Mouse (Mus musculus): ENCODE measurements around the gene Rbm20.

Rbm20 gene

DNA sequence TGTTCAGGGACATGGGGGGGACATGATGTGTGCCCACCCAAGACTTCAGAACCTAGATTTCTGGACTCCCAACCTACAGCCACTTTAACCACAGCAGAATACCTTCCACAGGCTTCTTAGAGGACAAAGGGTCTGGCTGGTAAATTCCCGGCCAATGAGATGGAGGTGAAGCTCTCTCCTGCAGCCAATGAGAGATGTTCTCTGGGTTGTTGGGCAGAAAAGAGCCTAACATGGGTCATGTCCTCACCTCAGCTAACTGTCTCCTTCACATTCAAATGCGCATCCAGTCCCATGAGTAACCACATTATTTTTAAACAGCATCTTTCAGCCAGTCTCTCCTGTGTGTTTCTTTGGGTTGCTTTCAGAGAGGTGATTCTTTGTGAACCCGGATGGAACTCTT lies 5.7 kb upstream of the Rbm20 start:
- no peak for DNase-seq (ENCODE audit: low read depth, low spot score)

GRCm38 (mm10) chr19:53674131-53674925 lies 2.8 kb upstream of the Rbm20 start:
- DNase-seq (ENCODE audit: low read depth, low spot score) = no peak

DNA sequence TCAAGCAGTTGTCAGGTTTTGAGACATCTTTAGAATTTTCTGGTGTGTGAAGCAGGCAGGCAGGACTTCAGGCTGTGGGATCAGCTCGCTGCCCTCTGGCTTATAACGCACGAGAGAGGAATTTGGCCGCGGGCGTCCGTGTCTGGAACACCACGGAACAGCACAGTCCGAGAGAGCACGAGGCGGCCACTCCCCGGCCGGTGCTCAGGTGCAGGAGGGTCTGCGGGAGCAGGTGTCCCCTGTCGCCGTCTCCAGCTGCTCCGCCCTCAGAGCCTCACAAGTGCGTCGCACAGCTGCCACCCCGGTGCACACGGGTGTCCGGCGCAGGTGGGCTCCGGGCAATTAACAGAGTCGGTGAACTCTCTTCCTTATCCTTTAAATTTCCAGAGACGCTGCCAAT lies 878 bp upstream of the Rbm20 start:
- DNase-seq (ENCODE audit: low read depth, low spot score) = no peak

DNA sequence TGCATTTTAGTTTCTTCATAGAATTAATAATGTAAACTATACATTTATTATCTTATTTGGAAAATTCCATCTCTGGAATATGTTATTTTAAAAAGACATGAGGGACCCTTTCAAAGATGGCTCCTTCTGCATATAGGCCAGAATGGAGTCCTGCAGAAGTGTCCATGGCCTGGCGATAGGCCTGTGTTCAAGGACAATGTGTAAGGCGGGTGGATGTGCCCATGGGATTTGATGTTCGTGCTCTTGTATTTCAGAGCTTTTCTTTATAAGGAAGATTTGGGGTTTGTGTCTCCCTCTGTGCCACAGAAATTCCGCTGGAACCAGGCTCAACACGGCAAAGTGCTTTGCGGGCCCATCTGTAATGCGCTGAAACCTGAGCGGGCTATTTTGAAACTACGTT lies 2.1 kb downstream of the Rbm20 start:
- DNase-seq (ENCODE audit: low read depth, low spot score) = no peak

- DNase-seq (ENCODE audit: low read depth, low spot score) = no peak
Measured at GRCm38 (mm10) chr19:53679981-53680380, 2.9 kb downstream of the Rbm20 start.

DNA sequence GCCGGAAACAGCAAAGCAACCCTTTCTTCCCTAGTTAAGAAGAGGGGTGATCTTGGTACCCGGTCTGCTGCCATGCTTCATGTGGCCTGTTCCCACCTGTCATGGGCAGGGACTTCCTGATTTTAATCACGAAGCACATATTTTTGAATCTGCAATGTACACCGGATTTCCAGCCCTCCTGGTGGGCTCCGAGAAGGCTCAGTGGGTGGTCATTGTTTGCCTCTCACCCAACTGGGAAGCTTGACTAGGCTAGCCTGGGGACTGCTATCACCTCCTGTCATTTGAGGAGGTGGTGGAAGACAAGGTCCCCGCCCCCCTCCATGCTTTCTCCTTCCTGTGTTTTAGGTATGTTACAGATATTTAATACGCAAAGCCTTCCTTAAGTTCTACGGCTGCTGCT lies 5.3 kb downstream of the Rbm20 start:
- no peak for DNase-seq (ENCODE audit: low read depth, low spot score)

DNA sequence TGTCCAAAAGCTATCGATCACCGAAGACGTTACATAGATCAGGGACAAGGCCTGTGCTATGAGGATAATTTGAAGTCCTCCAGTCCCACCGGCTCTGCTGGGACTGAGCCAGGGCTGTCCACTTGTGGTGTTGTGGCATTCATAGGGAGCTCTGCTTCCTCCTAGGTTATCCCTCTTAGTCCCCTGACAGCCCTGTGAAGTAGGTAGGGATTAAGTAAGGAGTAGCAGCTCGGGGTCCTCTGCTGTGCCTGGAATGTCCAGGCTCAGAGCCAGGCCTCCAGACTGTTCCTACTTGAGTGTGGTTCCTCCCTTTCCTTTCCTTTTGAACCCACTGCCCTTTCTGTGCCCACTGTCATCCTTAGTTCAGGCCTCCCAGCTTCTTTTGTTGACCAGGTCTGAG lies 10.5 kb downstream of the Rbm20 start:
- no peak for DNase-seq (ENCODE audit: low read depth, low spot score)

DNA sequence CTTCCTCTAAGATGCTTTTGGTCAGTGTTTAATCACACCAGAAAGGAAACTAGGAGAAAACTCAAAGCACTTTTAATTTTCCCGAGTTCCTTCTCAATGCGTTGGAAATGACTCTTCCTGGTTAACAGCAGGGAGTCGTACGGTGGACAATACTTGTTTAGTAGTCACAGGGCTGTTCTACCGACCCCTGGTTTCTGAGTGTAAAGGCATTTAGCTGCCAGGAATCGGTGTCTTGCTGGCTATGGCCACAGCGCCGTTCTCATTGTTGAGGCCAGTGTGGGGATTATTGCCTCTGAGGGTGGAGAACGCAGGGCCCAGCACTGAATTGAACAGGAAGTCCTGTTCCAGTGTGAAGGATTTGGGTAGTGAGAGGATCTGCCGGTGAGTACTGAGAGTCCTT lies 13.7 kb downstream of the Rbm20 start:
- no peak for DNase-seq (ENCODE audit: low read depth, low spot score)

DNA sequence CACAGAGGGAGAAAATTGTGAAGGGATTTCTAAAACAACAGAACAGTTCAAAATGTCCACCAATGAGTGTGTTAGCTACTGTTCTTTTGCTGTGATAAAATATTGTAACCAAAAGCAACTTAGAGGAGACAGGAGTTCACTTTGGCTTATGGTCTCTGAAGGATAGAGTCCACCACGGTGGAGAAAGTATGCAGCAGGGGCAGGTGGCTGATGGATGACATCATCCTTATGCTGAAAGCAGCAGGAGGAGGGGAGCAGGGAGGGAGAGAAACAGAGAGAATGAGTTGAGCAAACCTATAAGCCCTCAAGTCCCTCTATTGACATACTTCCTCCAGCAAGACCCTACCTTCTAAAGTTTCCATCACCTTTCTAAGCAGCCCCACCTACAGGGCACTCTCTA lies 16.9 kb downstream of the Rbm20 start:
- no peak for DNase-seq (ENCODE audit: low read depth, low spot score)

DNA sequence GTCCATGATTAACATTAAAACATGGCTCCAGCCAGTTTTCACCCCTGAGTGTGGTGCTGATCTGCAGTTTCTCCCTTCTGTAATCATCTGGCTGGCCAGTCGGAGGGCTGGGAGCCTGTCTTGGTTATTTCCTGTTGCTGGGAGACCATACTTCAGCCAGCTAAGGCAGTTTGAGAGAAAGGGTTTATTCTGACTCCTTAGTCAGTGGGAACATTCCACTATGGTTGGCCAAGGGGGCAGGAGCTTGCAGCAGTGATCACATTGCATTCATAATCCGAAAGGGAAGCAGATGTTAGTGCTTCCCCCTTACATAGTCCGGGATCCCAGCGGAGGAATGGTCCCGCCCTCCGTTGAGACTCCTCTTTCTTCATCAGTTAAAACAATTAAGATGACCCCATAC lies 19.0 kb downstream of the Rbm20 start:
- no peak for DNase-seq (ENCODE audit: low read depth, low spot score)

- no peak for DNase-seq (ENCODE audit: low read depth, low spot score)
Measured at GRCm38 (mm10) chr19:53696655-53697054, 19.5 kb downstream of the Rbm20 start.

- no peak for DNase-seq (ENCODE audit: low read depth, low spot score)
Measured at GRCm38 (mm10) chr19:53697376-53698126, 20.4 kb downstream of the Rbm20 start.

DNA sequence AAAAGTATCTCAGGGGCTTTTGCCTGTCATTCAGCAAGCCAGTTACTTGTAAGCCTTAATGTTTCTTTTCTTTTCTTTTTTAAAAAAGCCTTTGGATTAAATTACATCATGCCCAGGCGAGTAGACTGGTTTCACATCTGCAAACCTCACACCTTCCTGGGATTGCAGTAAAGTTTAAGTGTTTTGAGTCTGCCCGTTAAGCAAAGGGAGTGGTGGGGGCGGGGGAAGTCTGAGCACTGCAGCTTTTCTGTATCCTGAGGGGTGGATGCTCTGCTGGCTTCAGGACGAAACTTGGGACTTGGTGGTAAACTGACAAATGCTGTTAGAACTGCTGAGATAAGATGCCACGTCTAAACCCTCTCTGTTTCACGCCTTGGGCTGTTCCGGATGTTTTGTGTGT lies 22.6 kb downstream of the Rbm20 start:
- DNase-seq (ENCODE audit: low read depth, low spot score) = peak; percentile 42

DNA sequence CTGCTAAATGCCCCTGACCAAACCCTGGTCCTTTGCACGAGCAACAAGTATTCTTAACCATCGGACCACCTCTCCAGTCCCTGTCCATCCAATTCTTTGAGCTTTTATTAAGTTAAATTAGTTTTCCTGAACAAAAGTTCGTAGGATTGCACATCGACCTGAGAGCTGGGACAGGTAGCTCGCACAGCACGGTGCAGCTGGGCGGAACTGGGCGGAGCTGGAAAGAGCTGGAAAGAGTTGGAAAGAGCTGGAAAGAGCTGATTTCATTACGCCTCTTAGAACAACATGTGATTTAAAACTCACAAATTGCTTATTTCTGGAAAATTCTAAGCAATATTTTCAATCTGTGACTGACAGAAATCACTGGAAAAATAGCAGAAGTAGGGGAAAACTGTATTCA lies 24.3 kb downstream of the Rbm20 start:
- no peak for DNase-seq (ENCODE audit: low read depth, low spot score)

DNA sequence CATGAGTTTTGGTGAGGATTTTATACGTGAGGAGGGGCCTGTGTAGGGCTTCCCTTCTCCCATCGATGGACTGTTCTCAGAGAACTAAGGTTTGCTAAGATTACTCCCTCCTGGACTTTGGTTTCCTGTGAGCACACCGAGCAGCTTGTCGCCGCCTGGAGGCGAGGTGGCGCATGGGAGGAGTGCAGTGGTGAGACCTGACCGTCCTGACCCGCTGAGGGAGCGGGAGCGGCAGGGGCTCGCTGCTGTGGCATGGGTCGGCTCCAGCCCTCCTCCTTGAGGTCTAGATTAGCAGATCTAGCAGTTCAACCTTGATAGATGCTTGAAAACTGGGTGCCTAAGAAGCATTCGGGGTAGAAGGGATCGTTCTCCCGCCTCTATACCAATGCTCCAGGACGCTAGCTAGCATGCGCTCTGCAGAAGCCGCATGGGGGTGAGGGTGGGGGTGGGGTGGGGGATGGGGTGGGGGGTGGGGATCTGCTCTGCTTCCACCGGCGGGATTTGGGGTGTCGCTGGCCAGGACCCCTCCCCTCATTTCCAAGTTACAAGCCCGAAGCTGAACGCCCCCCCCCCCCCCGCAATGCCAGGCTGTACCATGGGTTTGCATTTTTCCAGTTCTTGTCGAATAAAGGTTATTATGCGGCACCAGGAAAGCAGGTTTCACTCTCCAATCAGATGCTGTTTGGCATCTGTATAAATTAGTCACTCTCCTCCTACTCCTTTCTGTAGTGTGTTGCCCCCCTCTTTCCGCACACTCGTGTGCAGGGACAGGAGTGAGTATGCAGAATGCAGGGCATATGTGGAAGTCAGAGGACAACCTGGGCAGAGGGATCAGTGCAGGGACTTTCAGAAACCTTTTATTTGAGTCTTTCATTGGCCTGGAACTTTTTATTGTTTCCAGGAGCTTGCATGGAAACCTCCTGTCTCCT lies 28.1 kb downstream of the Rbm20 start:
- peak; percentile 69 for DNase-seq (ENCODE audit: low read depth, low spot score)

- no peak for DNase-seq (ENCODE audit: low read depth, low spot score)
Measured at GRCm38 (mm10) chr19:53708401-53708800, 31.3 kb downstream of the Rbm20 start.

GRCm38 (mm10) chr19:53710861-53711260 lies 33.8 kb downstream of the Rbm20 start:
- DNase-seq (ENCODE audit: low read depth, low spot score) = no peak

DNA sequence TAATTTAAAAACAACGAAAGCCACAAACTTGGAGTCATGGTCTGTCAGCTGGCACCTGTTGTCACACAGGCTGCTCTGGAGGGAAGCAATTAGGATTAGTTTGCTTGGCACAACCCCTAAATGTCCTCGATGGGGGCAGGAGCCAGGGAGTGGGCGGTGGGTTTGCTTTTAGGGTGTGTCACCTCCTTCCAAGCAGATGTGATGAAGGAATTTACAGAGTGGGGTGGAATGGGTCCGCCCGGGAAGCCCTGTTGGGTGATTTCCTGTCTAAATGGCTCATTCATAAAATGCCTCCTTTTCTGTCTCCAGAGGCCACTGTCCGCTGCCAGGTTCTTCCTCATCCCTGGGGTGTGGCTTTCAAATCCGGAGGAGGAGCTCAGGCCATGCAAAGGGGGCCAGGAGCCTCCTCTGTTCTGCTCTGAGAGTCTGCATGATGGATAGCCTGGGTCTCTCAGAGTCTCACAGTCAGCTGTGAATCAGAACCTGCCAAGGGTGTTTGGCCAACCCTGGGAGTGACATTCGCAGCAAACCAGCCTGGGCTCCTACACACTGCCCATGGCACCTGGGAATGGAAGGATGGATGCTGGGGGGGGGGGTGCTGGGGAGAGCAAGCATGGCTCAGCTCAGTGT lies 34.3 kb downstream of the Rbm20 start:
- DNase-seq (ENCODE audit: low read depth, low spot score) = no peak

GRCm38 (mm10) chr19:53712297-53713025 lies 35.4 kb downstream of the Rbm20 start:
- no peak for DNase-seq (ENCODE audit: low read depth, low spot score)

GRCm38 (mm10) chr19:53713364-53713763 lies 36.3 kb downstream of the Rbm20 start:
- DNase-seq (ENCODE audit: low read depth, low spot score) = no peak

DNA sequence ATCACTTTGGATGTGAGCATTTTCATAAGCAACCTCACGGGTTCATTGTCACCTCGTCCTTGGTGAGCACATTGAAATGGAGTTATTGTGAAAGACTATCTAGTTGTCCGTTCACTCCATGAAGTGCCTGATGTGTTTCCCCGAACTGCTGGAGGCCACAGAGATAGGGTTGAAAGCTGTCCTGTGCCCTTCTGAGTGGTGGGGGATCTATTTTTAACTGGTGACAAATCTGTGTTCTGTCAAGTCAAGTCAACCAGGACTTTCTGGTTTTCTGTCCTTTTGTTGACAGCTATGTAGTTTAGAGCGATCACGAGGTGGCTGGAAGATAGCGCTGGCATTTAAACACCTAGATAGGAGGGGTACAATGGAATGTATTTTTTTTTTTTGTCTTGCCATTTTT lies 39.4 kb downstream of the Rbm20 start:
- no peak for DNase-seq (ENCODE audit: low read depth, low spot score)
